Comparison of ENCODE assay signal across 18 mouse cellular contexts in the genomic region with DNA sequence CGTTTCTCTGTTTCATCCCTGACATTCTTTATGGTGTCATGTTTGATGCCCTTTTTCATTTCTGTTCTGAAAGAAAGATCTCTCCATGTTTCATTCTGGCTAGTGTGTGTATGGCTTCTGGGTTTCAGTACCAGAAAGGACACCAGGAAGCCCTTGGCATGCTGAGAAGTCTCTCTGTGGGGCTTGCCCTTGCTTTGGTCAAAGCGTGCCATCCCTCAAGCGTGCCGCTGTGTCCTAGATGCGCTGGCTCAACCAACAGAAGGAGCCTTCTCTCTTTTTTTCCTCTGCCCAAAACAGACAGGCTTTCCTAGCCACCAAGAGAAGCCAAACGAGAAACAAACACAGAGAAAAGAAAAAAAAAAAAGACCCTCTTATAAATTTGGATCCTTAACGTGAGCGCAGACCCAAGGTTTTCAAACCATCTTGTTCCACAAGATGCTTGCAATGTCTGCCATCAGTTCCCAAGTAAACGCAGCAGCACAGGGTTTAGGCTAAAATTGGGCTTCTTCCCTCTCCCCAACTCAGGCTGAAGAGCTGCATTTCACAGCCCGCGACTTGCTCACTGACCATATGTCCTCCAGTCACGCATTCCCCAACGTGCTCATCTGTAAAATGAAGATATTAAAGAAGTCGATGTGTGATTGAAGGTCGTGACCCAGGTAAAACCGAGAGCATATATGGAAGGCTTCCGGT.
DNase-seq lines count a peak whose midpoint lies in the region; ATAC-seq lines count a peak whose summit lies in the region.
"Had no signal": no experiment of that assay in that cellular context is flagged by ENCODE, and none has a peak within 500 bp of the region (broad histone marks: within the 10 kb centered on the region; RNA-seq: fewer than 3 reads in every experiment).

No protein-coding gene starts in this region.

- ATAC-seq in frontal cortex, adult (ENCODE audit: low TSS enrichment), result peak; percentile 69
- ATAC-seq: forebrain, embryonic 14.5 days; hindbrain, embryonic 16.5 days had no signal

- peak; percentile 38 to 59 for DNase-seq in cerebellum, postnatal 10 days
- no peak for DNase-seq in cerebellum, adult 9-10 months
- no peak for DNase-seq in frontal cortex, postnatal 10 days (ENCODE audit: low spot score in 2 of 2)
- peak; percentile 24 for DNase-seq in right cerebral cortex, postnatal 4 days
- no peak for DNase-seq in right cerebral cortex, postnatal 36 days (ENCODE audit: low spot score in 2 of 2)
- DNase-seq in spleen, postnatal 4 days (ENCODE audit: low spot score in 2 of 2), result no peak
- DNase-seq: adrenal gland, adult 2 months; adrenal gland, postnatal 25 days; embryo, embryonic 11 days; gastrocnemius, adult 2 months; gastrocnemius, postnatal 25 days; heart, postnatal 10 days; heart, postnatal 4 days; kidney, adult 11 months; kidney, adult 9 months had no signal

Comparison
In these comparisons a context has a peak if more than half of its experiments do, and no peak if none do; other contexts are left out.
1. DNase-seq: peak in cerebellum, postnatal 10 days (2 of 2) and right cerebral cortex, postnatal 4 days (single experiment); none in cerebellum, adult 9-10 months (single experiment), frontal cortex, postnatal 10 days (0 of 2), right cerebral cortex, postnatal 36 days (0 of 2) and spleen, postnatal 4 days (0 of 2).